Mouse (Mus musculus) megakaryocyte, embryonic 14.5 days (primary cell): Measurements from ENCODE around the gene Ccl22. TPM values are rescaled to one million over a fixed set of nuclear protein-coding genes. Genes with fewer than 3 reads are reported as not detected.
A peak's percentile ranks its signal among the peaks of the same experiment; 100 is the strongest.

Experiments
- H3K27me3 ChIP-seq: replicated peaks from 2 replicates; pipeline ENCODE3; 2012; ENCODE audit warnings: inconsistent platforms
- H3K36me3 ChIP-seq: replicated peaks from 2 replicates; pipeline ENCODE3; 2012; ENCODE audit warnings: low read length, inconsistent platforms, mixed read lengths
- H3K4me1 ChIP-seq: 2 replicates; pipeline ENCODE4 v1.6.1; 2012; ENCODE audit warnings: inconsistent platforms
- H3K4me3 ChIP-seq: replicated peaks from 2 replicates; pipeline ENCODE3; 2012; ENCODE audit warnings: moderate library complexity, mild to moderate bottlenecking, inconsistent platforms
- H3K9me3 ChIP-seq: 2 replicates; pipeline ENCODE4 v1.6.1; 2012; ENCODE audit warnings: inconsistent platforms
- FLI1 ChIP-seq: IDR thresholded peaks from 2 replicates; pipeline ENCODE4 v1.6.1; 2012; ENCODE audit warnings: low read length, inconsistent platforms, mixed read lengths
- GATA1 ChIP-seq: IDR thresholded peaks from 3 replicates; pipeline ENCODE4 v1.6.1; 2012; ENCODE audit warnings: mixed read lengths, low read length, inconsistent platforms, borderline replicate concordance
- polyA plus RNA-seq: library from polyadenylated mRNA; stranded (reverse); fragments of >175 nt; gene quantifications from 2 replicates; pipeline ENCODE4 v1.2.3, GENCODE M21; 2012; ENCODE audit warnings: low replicate concordance; ENCODE audit not compliant: insufficient read depth

Ccl22 gene
- polyA plus RNA-seq, 1 experiment = 0.30 TPM

DNA sequence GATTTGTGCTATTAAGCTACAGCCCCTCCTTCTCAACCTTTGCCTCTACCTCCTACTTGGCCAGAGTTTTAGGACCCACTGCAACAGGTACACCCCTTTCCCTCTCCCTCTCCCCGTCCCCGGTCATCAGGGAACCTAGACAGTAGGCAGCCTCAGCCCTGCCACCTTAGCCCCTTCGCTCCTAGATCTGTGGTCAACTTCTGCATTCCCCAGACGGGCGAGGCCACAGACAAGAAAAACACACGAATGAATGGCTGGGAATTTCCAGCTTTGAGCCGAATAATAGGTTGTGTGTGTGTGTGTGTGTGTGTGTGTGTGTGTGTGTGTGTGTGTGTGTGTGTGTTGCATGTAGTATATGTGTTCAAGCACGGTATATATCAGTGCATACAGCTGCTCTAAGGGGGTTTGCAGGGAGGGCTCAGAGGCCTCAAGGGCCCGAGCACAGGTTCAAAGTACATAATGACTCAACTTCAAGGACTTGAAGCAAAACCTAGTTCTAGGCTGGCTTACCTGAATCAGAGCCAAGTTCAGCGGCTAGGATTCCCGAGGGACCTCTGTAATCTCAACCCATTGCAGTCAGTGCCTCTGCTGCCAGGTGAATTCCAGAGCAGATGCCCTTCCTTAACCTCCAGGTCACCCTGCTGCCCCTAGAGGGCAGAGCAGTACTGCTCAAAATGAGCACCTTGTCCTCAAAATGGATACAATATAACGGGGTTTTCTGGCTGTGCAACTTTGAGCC lies 40.0 kb downstream of the Ccl22 start:
- H3K27me3 ChIP-seq = peaks cover 35% of the 10 kb centered on the region
- TF ChIP-seq FLI1 (no peak), GATA1 (no peak)
- H3K4me3 ChIP-seq = no peak overlapping the region
- no peaks in the 10 kb centered on the region for H3K9me3 ChIP-seq
- H3K4me1 ChIP-seq = peaks cover 42% of the 10 kb centered on the region
- H3K36me3 ChIP-seq = no peaks in the 10 kb centered on the region

- H3K4me1 ChIP-seq = peaks cover 35% of the 10 kb centered on the region
- H3K9me3 ChIP-seq = no peaks in the 10 kb centered on the region
- H3K36me3 ChIP-seq = no peaks in the 10 kb centered on the region
- TF ChIP-seq GATA1 = no peak
- TF ChIP-seq FLI1 = no peak
- H3K4me3 ChIP-seq = no peak overlapping the region
- peaks cover 35% of the 10 kb centered on the region for H3K27me3 ChIP-seq
These were observed 40.7 kb downstream of the Ccl22 start for GRCm38 (mm10) chr8:94785995-94786595.

- Histone ChIP-seq H3K4me3 (no peak overlapping the region), H3K36me3 (no peaks in the 10 kb centered on the region), H3K9me3 (no peaks in the 10 kb centered on the region), H3K27me3 (peaks cover 46% of the 10 kb centered on the region), H3K4me1 (peaks cover 26% of the 10 kb centered on the region)
- no peak for TF ChIP-seq FLI1
- TF ChIP-seq GATA1 = no peak
These were observed 42.4 kb downstream of the Ccl22 start for GRCm38 (mm10) chr8:94787524-94788501.

GRCm38 (mm10) chr8:94789256-94789955 lies 44.0 kb downstream of the Ccl22 start:
- TF ChIP-seq FLI1 (no peak), GATA1 (no peak)
- H3K9me3 ChIP-seq = no peaks in the 10 kb centered on the region
- peaks cover 52% of the 10 kb centered on the region for H3K27me3 ChIP-seq
- no peaks in the 10 kb centered on the region for H3K36me3 ChIP-seq
- H3K4me3 ChIP-seq = no peak overlapping the region
- H3K4me1 ChIP-seq = peaks cover 19% of the 10 kb centered on the region

DNA sequence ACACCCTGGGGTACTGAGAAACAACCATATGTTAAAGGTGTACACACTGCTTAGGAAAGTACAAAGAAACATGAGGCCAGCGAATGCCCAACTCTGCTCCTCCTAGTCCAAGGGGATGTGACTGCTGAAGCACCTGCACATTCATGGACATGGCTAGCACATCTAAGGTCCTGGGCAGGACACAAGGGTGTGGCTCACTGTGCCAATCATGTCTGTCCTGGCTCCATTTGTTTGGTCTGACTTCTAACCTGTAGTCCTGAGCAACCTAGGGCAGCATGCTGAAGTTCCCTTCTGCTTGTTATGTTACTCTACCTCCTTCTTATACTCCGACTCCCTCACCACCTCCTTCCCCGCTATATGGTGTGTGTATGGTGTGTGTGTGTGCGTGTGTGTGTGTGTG lies 49.0 kb downstream of the Ccl22 start:
- no peaks in the 10 kb centered on the region for H3K9me3 ChIP-seq
- TF ChIP-seq FLI1 (no peak), GATA1 (no peak)
- H3K4me1 ChIP-seq = no peaks in the 10 kb centered on the region; the same call in 1 of the 2 replicates
- no peak overlapping the region for H3K4me3 ChIP-seq
- peaks cover 33% of the 10 kb centered on the region for H3K27me3 ChIP-seq
- H3K36me3 ChIP-seq = no peaks in the 10 kb centered on the region

GRCm38 (mm10) chr8:94794782-94795181 lies 49.4 kb downstream of the Ccl22 start:
- no peaks in the 10 kb centered on the region for H3K36me3 ChIP-seq
- H3K4me3 ChIP-seq = no peak overlapping the region
- no peaks in the 10 kb centered on the region; the same call in 1 of the 2 replicates for H3K4me1 ChIP-seq
- H3K27me3 ChIP-seq = peaks cover 29% of the 10 kb centered on the region
- TF ChIP-seq GATA1 (no peak), FLI1 (no peak)
- H3K9me3 ChIP-seq = no peaks in the 10 kb centered on the region

DNA sequence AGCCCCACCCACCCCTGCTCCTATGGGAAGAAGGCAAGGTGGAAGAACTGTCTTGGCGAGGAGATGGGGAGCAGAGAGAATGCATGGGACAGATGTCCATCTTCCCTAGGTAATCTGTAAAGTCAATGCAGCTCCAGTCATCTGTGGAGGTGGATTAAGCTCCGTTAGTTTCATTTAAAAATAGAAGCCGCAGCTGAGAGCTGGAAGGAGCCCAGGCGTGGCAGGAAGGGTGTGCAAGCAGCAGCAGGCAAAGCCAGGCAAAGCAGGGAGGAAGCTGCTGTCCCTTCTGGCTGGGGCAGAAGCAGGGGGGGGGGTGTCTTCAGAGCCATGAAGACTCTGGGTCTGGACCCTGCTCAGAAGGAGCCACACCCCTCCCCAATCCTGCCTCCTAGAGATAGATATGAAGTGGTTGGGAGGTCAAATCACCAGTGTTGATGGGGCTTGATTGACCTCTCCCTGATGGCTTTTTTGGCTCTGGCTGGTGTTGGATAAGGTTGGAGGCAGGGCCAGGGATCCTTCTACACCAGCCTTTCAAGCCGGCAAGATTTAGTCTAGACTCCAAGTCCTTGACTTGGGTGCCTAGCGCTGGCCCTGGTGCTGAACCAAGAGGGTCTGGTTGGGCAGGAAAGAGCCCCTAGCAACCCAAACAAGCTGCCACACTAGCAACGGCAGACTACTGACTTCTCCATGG lies 55.0 kb downstream of the Ccl22 start:
- Histone ChIP-seq H3K4me3 (peak overlapping the region; percentile 51), H3K9me3 (no peaks in the 10 kb centered on the region), H3K4me1 (peaks cover 55% of the 10 kb centered on the region), H3K36me3 (no peaks in the 10 kb centered on the region), H3K27me3 (peaks cover 21% of the 10 kb centered on the region)
- TF ChIP-seq GATA1 (no peak), FLI1 (no peak)

Other genes with a start within 250 kb of the Ccl22 start
- gene Cpne2, start 212.6 kb upstream of the Ccl22 start, polyA plus RNA-seq = 11.4 and 13.6 TPM in 2 replicates
- 0.56 and 3.4 TPM in 2 replicates for gene Rspry1, start 143.7 kb upstream of the Ccl22 start, polyA plus RNA-seq
- 11.1 and 44.5 TPM in 2 replicates for gene Fam192a, start 143.6 kb upstream of the Ccl22 start, polyA plus RNA-seq
- gene Arl2bp, start 79.0 kb upstream of the Ccl22 start, polyA plus RNA-seq = 13.7 and 16.1 TPM in 2 replicates
- gene Pllp, start 49.3 kb upstream of the Ccl22 start, polyA plus RNA-seq = not detected in 2 replicates
- 0.44 TPM in 1 of 2 replicates, not detected in the other for gene Cx3cl1, start 26.4 kb downstream of the Ccl22 start, polyA plus RNA-seq
- gene Ccl17, start 64.9 kb downstream of the Ccl22 start, polyA plus RNA-seq = not detected in 2 replicates
- gene Coq9, start 92.7 kb downstream of the Ccl22 start, polyA plus RNA-seq = 62.7 and 175 TPM in 2 replicates
- 404 and 666 TPM in 2 replicates for gene Ciapin1, start 92.8 kb downstream of the Ccl22 start, polyA plus RNA-seq
- 15.3 and 21.3 TPM in 2 replicates for gene Polr2c, start 111.9 kb downstream of the Ccl22 start, polyA plus RNA-seq
- gene Dok4, start 130.7 kb downstream of the Ccl22 start, polyA plus RNA-seq = 0.81 and 1.1 TPM in 2 replicates
- gene Ccdc102a, start 172.5 kb downstream of the Ccl22 start, polyA plus RNA-seq = 0.73 and 1.4 TPM in 2 replicates
- 1.2 and 1.8 TPM in 2 replicates for gene Adgrg5, start 178.1 kb downstream of the Ccl22 start, polyA plus RNA-seq
- 388 and 1,147 TPM in 2 replicates for gene Adgrg1, start 229.2 kb downstream of the Ccl22 start, polyA plus RNA-seq